Mouse (Mus musculus) MEL (cell line): ENCODE results near the gene Tnf.

Source experiments
- CTCF ChIP-seq, 3 experiments: IDR thresholded peaks in 2 of 3; conservative IDR thresholded peaks in 1 of 3; 2 replicates each; pipeline ENCODE4 v1.5.1; 2011 to 2012; ENCODE audit warnings: low read length in 3 of 3, low read depth in 2 of 3, mild to moderate bottlenecking in 2 of 3, improper control_type of control experiment in 1 of 3, inconsistent platforms in 1 of 3, mixed read lengths in 1 of 3, moderate library complexity in 1 of 3; ENCODE audit not compliant: control insufficient read depth in 1 of 3, insufficient read depth in 1 of 3, poor library complexity in 1 of 3, severe bottlenecking in 1 of 3
- EP300 ChIP-seq, 2 experiments: IDR thresholded peaks; 2 replicates each; pipeline ENCODE4 v1.6.1; 2011; ENCODE audit warnings: improper control_type of control experiment in 2 of 2, low read length in 2 of 2, low read depth in 1 of 2, mild to moderate bottlenecking in 1 of 2
- MYC ChIP-seq: IDR thresholded peaks from 2 replicates; pipeline ENCODE4 v1.6.1; 2011; ENCODE audit warnings: low read depth, mild to moderate bottlenecking, low read length, improper control_type of control experiment, moderate library complexity
- POLR2A ChIP-seq, 2 experiments: IDR thresholded peaks; 2 replicates each; pipeline ENCODE4 v1.6.1; 2011 to 2012; ENCODE audit warnings: low read length in 2 of 2, mild to moderate bottlenecking in 2 of 2, control low read depth in 1 of 2, improper control_type of control experiment in 1 of 2, low read depth in 1 of 2, moderate library complexity in 1 of 2; ENCODE audit not compliant: control insufficient read depth in 1 of 2, insufficient read depth in 1 of 2, poor library complexity in 1 of 2
- TAL1 ChIP-seq: IDR thresholded peaks from 2 replicates; pipeline ENCODE4 v1.6.1; 2012; ENCODE audit warnings: mild to moderate bottlenecking, inconsistent platforms, low read length, moderate library complexity, mixed read lengths
- TCF12 ChIP-seq: IDR thresholded peaks from 2 replicates; pipeline ENCODE4 v1.6.1; 2014; ENCODE audit warnings: low read depth, mild to moderate bottlenecking, inconsistent platforms, low read length, improper control_type of control experiment, moderate library complexity
- USF1 ChIP-seq: IDR thresholded peaks from 2 replicates; pipeline ENCODE4 v1.6.1; 2014; ENCODE audit warnings: low read depth, mild to moderate bottlenecking, inconsistent platforms, low read length, improper control_type of control experiment, moderate library complexity

DNA sequence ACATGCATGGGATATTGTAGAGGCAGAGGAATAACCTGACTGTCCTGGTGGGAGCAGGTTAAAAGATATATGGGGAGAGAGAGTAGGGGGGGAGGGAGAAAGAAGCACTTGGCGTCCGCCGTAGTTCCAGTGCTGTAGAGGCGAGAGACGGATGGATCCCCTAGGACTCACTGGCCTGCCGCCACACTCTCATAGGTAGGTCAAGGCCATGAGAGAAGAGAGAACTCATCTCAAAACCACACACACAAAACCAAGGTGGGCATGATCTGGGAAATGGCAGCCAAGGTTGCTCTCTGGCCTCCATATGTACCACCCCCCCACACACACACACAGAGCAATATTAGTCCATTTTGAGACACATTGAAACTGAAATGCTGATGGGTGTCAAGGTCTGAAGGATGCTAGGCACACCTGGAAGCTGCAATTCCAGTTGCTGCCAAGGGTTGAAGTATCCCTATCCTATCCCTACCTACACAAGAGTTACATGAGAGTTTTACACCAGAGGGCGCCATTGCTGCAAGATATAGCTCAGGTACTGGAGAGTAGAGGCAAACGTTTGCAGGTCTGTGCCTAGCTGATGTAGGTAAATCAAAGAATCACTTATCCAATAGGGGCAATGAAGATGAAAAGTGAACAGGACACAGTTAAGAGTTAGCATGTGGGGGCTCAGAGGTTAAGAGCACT, 35.3 kb downstream of the Tnf start:
- no peak for TF ChIP-seq EP300 (IDR thresholded peaks at IDR 0.05; ENCODE audit: low read depth in 1 of 2, low read length in 2 of 2)
- peak; percentile 46 to 93 (median 83) for TF ChIP-seq CTCF (IDR thresholded peaks at IDR 0.05 in 2 of 3, conservative IDR thresholded peaks at IDR 0.05 in 1 of 3; ENCODE audit: control insufficient read depth in 1 of 3, insufficient read depth in 1 of 3, low read depth in 2 of 3, low read length in 3 of 3, poor library complexity in 1 of 3, severe bottlenecking in 1 of 3)
- no peak for TF ChIP-seq TAL1
- TF ChIP-seq TCF12 = no peak
- TF ChIP-seq POLR2A (IDR thresholded peaks at IDR 0.05; ENCODE audit: control insufficient read depth in 1 of 2, insufficient read depth in 1 of 2, low read depth in 1 of 2, low read length in 2 of 2, poor library complexity in 1 of 2) = no peak
- no peak for TF ChIP-seq USF1
- no peak for TF ChIP-seq MYC
